Mouse (Mus musculus): ENCODE measurements around the gene Mrpl16. TPM values are rescaled to one million over a fixed set of nuclear protein-coding genes. Genes with fewer than 3 reads are reported as not detected.
A peak's percentile ranks its signal among the peaks of the same experiment; 100 is the strongest.

The Mrpl16 gene
- total and polyA plus RNA-seq, 3 experiments: 41.8 to 109 (median 99.5) TPM

DNA sequence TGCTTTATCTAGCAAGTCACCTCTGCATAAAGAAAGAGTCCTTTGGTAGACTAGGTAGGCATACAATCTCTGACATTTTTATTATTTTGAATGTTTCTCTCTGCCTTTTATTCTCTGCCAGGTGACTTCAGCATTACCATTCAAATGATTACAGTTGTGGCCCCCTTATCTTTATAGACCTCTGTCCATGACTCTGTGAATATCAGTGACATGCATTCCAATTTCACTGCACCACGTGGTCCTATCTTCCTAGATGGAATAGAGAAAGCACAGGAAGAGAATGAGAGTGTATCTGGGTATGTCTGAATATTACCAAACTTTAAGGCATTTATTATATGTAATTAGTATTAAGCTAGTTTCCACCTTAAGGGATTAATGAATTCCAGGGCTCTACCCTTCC is 33.7 kb upstream of the Mrpl16 start:
- TF ChIP-seq POLR2A (IDR thresholded peaks at IDR 0.05; ENCODE audit: insufficient read depth, low read depth, low read length): no peak
- TF ChIP-seq EP300 (IDR thresholded peaks at IDR 0.05; ENCODE audit: insufficient read depth, low read depth, low read length): no peak
- no peak for TF ChIP-seq CTCF (IDR thresholded peaks at IDR 0.05)
- Histone ChIP-seq H3K4me1 (ENCODE audit: control insufficient read depth, insufficient read depth, low read length) (no peaks in the 10 kb centered on the region), H3K36me3 (ENCODE audit: control insufficient read depth, insufficient read depth, low read length) (no peaks in the 10 kb centered on the region), H3K9ac (ENCODE audit: low read depth, low read length) (no peak overlapping the region), H3K79me2 (replicated peaks; ENCODE audit: control insufficient read depth, insufficient read depth, low read length) (no peaks in the 10 kb centered on the region), H3K4me3 (no peak overlapping the region), H3K27me3 (ENCODE audit: control insufficient read depth, insufficient read depth, low read length) (no peaks in the 10 kb centered on the region), H3K27ac (no peak overlapping the region)
- 33% methylated on average over 1 of the region's 1 CpGs for WGBS
- intact Hi-C loops (cut with DNase I): no loop called here
- no peak for DNase-seq

DNA sequence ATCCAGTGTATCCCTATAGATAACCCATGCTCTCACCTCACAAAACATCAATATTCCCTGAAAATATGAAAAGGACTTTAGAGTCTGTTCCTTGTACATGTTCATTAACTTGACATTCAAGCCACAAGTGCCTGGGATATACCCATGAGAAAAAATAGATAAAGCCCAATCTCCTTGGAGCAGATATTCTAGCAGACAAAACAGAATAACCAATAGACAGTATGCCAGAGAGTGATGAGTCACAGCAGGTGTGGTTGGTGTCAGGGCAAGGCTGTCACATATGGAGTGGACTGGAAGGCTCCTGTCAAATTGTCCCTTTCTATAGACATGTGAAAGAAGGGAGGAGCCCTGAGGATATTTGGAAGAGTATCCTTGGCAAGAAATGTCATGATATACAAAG is 24.5 kb upstream of the Mrpl16 start:
- Histone ChIP-seq H3K27me3 (ENCODE audit: control insufficient read depth, insufficient read depth, low read length) (no peaks in the 10 kb centered on the region), H3K4me3 (no peak overlapping the region), H3K79me2 (replicated peaks; ENCODE audit: control insufficient read depth, insufficient read depth, low read length) (no peaks in the 10 kb centered on the region), H3K36me3 (ENCODE audit: control insufficient read depth, insufficient read depth, low read length) (no peaks in the 10 kb centered on the region), H3K27ac (no peak overlapping the region), H3K4me1 (ENCODE audit: control insufficient read depth, insufficient read depth, low read length) (no peaks in the 10 kb centered on the region), H3K9ac (ENCODE audit: low read depth, low read length) (no peak overlapping the region)
- no peak for DNase-seq
- no peak for TF ChIP-seq CTCF (IDR thresholded peaks at IDR 0.05)
- TF ChIP-seq EP300 (IDR thresholded peaks at IDR 0.05; ENCODE audit: insufficient read depth, low read depth, low read length): no peak
- no peak for TF ChIP-seq POLR2A (IDR thresholded peaks at IDR 0.05; ENCODE audit: insufficient read depth, low read depth, low read length)
- intact Hi-C loops (cut with DNase I): no loop called here

DNA sequence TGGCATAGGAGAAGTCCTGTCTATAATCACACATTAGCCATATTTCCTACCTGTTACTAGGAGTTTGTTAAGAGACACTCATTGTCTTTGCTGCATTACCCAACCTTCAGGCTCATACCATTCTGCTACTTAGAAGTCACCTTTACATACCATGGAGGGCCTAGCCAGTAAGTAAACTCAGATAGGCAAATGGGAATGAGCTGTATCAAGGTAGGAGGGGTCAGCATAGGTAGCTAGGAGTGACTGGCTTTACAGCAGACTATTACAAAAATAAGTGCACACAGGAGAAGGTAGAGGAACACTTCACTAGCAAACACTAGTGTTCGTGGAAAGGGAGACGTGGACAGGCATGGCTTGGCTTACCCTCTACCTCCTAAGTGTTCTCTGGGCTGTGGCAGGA is 22.9 kb upstream of the Mrpl16 start, which contains the start of gene Gif:
Gene Gif (plus strand): TSS at position 257 of the 400 bp plus-strand sequence.
- DNase-seq: no peak
- no peaks in the 10 kb centered on the region for H3K36me3 ChIP-seq (ENCODE audit: control insufficient read depth, insufficient read depth, low read length)
- TF ChIP-seq CTCF (IDR thresholded peaks at IDR 0.05) (no peak), POLR2A (IDR thresholded peaks at IDR 0.05; ENCODE audit: insufficient read depth, low read depth, low read length) (no peak), EP300 (IDR thresholded peaks at IDR 0.05; ENCODE audit: insufficient read depth, low read depth, low read length) (no peak)
- intact Hi-C loops (cut with DNase I): no loop called here
- no peak within 1 kb of the TSS for H3K9ac ChIP-seq (ENCODE audit: low read depth, low read length)
- 74% methylated on average over 2 of the region's 2 CpGs for WGBS
- no peak within 1 kb of the TSS for H3K27ac ChIP-seq
- no peaks in the 10 kb centered on the region for H3K27me3 ChIP-seq (ENCODE audit: control insufficient read depth, insufficient read depth, low read length)
- no peak within 1 kb of the TSS for H3K4me3 ChIP-seq
- H3K79me2 ChIP-seq (replicated peaks; ENCODE audit: control insufficient read depth, insufficient read depth, low read length): no peaks in the 10 kb centered on the region
- no peaks in the 10 kb centered on the region for H3K4me1 ChIP-seq (ENCODE audit: control insufficient read depth, insufficient read depth, low read length)

- no peak for DNase-seq
- Histone ChIP-seq H3K27ac (no peak overlapping the region), H3K9ac (ENCODE audit: low read depth, low read length) (no peak overlapping the region), H3K36me3 (ENCODE audit: control insufficient read depth, insufficient read depth, low read length) (no peaks in the 10 kb centered on the region), H3K79me2 (replicated peaks; ENCODE audit: control insufficient read depth, insufficient read depth, low read length) (no peaks in the 10 kb centered on the region), H3K27me3 (ENCODE audit: control insufficient read depth, insufficient read depth, low read length) (no peaks in the 10 kb centered on the region), H3K4me3 (no peak overlapping the region), H3K4me1 (ENCODE audit: control insufficient read depth, insufficient read depth, low read length) (no peaks in the 10 kb centered on the region; the same call in 1 of the 2 replicates)
- intact Hi-C loops (cut with DNase I): loop anchor here (5.0 kb wide), 1 partner anchor 153 kb away; no protein-coding TSS in a partner anchor
- TF ChIP-seq CTCF (IDR thresholded peaks at IDR 0.05) (no peak), POLR2A (IDR thresholded peaks at IDR 0.05; ENCODE audit: insufficient read depth, low read depth, low read length) (no peak), EP300 (IDR thresholded peaks at IDR 0.05; ENCODE audit: insufficient read depth, low read depth, low read length) (no peak)
- 73% methylated on average over 3 of the region's 3 CpGs for WGBS
Measured at GRCm38 (mm10) chr19:11765059-11765458, 5.1 kb upstream of the Mrpl16 start.

DNA sequence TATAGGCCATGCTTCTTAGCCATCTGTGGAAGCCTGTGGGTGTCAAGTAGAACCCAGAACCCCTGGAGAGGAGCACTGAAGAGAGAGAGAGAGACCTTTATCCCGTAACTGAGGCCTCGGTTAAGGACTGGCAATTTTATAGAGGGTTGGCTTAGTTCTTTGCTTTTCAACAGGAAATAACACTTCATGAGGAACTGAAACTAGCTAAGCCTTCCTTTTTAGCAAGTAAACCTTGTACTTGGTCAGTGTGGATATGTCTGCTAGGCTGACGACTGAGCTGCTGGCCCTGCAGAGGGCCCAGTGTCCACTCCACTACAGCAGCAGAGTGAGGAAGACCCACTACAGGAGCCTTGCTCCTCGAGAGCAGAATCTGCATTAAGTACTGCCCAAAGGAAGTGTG is 3.8 kb upstream of the Mrpl16 start:
- H3K9ac ChIP-seq (ENCODE audit: low read depth, low read length): no peak overlapping the region
- intact Hi-C loops (cut with DNase I): loop anchor here (5.0 kb wide), 1 partner anchor 154 kb away; no protein-coding TSS in a partner anchor
- no peaks in the 10 kb centered on the region for H3K36me3 ChIP-seq (ENCODE audit: control insufficient read depth, insufficient read depth, low read length)
- no peaks in the 10 kb centered on the region for H3K27me3 ChIP-seq (ENCODE audit: control insufficient read depth, insufficient read depth, low read length)
- H3K27ac ChIP-seq: no peak overlapping the region
- DNase-seq: peak in 1 of 2 experiments; percentile 24
- peaks cover 1% of the 10 kb centered on the region; the same call in 1 of the 2 replicates for H3K4me1 ChIP-seq (ENCODE audit: control insufficient read depth, insufficient read depth, low read length)
- no peaks in the 10 kb centered on the region for H3K79me2 ChIP-seq (replicated peaks; ENCODE audit: control insufficient read depth, insufficient read depth, low read length)
- WGBS: 46% methylated on average over 4 of the region's 4 CpGs
- no peak overlapping the region for H3K4me3 ChIP-seq
- TF ChIP-seq EP300 (IDR thresholded peaks at IDR 0.05; ENCODE audit: insufficient read depth, low read depth, low read length): no peak
- no peak for TF ChIP-seq CTCF (IDR thresholded peaks at IDR 0.05)
- no peak for TF ChIP-seq POLR2A (IDR thresholded peaks at IDR 0.05; ENCODE audit: insufficient read depth, low read depth, low read length)

DNA sequence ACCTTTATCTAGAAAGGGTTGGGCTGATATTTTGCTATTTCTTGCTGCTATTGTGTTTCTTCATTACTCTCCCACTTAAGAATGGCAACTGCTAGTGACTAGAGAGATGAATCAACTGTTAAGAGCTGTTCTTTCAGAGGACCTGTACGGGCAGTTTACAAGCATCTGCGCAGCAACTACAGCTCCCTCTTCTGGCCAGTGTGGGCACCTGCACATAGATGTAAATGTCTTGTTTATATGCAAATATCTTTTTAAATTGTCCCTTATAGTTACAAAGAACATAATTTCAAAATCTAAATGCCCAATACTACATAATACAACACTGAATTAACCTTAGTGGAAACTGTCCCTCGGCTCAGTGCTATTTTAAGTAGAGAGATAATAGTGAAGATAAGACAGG is 2.0 kb upstream of the Mrpl16 start:
- DNase-seq: no peak
- Histone ChIP-seq H3K9ac (ENCODE audit: low read depth, low read length) (no peak overlapping the region), H3K79me2 (replicated peaks; ENCODE audit: control insufficient read depth, insufficient read depth, low read length) (no peaks in the 10 kb centered on the region), H3K27me3 (ENCODE audit: control insufficient read depth, insufficient read depth, low read length) (no peaks in the 10 kb centered on the region), H3K27ac (no peak overlapping the region), H3K4me1 (ENCODE audit: control insufficient read depth, insufficient read depth, low read length) (peaks cover 1% of the 10 kb centered on the region; the same call in 1 of the 2 replicates), H3K4me3 (no peak overlapping the region), H3K36me3 (ENCODE audit: control insufficient read depth, insufficient read depth, low read length) (no peaks in the 10 kb centered on the region)
- TF ChIP-seq POLR2A (IDR thresholded peaks at IDR 0.05; ENCODE audit: insufficient read depth, low read depth, low read length) (no peak), CTCF (IDR thresholded peaks at IDR 0.05) (peak; percentile 83), EP300 (IDR thresholded peaks at IDR 0.05; ENCODE audit: insufficient read depth, low read depth, low read length) (no peak)
- 2% methylated on average over 3 of the region's 3 CpGs for WGBS
- intact Hi-C loops (cut with DNase I): loop anchor here (5.0 kb wide), 1 partner anchor 156 kb away; no protein-coding TSS in a partner anchor
